Mouse (Mus musculus) spleen, adult 18-20 months (tissue): ENCODE results near the gene Uqcc1.
"Not testable (repeated sequence)": the region's sequence is repeated elsewhere in the genome, so short reads cannot be mapped to it uniquely, and the experiment has no call there.

Source experiments
- DNase-seq, 2 experiments: peaks; one replicate each; pipeline ENCODE4 v3.0.0; 2022; ENCODE audit warnings: mixed read lengths in 2 of 2

The Uqcc1 gene

DNA sequence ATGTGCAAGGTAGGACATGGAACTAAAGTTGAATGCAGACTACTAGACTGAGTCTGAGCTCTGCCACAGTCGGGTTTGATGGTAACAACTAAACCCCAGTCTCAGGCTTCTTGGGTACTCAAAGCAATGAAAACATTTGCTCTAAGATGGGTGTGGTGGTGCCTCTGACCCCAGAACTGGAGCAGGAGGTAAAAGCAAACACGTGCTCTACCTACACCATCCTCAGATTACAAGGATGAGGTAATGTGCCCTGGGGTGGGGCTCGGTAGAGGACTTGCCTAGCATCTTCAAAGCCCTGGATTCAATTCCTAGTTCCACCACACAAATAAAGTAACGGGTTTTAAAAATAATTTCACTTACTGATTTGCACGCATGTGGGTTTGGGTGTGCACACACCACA is 77.6 kb downstream of the Uqcc1 start:
- no peak for DNase-seq

DNA sequence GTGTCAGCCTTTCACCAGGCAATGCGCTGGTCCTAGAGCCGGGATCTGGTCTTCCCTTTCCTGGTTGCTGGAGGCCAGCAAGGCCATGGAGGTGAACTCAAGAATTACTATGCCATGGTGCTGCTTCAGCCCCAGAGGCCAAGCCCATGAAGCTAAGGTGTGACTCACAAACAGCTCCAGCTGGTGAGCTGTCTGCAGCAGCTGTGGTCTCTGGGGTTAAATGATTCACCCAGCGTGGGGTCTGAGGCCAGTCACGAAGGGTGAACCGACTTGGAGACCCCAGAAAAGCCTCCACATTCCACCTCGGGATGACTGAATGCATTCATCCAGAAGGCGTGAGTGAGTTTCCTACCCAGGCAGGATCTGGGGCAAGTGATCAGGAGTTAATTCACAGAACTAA is 80.0 kb downstream of the Uqcc1 start:
- DNase-seq, result no peak

DNA sequence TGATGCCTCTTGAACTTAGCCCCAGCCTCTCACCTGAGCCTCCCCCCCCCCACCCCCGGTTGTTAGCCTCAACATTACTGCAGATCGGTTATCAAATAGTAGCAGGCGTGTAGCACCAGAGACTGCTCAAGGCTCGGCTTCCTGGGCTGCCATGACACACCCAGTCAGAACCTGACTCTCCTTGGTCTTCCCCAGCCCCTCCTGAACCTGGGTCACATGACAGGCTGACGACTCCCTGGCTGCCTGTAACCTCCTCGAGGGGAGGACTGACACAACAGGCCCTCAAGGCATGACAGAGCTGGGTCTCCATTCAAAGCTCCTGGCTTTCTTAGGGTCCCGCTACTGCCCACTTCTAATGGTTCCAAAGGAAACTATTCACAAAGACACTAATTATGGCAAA is 80.6 kb downstream of the Uqcc1 start:
- DNase-seq, result no peak

DNA sequence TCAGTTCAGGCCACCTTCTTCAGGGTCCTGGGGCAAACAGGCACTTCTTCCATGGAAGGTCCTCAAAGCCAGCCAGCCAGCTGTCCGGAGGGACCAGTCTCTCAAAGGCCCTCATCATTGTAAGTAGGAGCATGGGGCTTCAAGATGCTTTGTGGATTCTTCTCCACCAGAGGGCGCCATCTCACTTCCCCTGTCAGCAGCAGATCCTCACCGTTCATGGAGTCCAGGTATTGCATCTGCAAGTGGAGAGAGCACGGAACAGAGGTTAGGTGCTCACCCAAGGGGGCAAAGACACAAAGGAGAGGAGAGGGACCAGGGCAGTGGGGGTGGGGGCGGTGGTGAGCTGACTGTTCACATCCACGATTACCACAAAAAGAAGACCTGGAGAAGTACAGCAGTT is 81.8 kb downstream of the Uqcc1 start:
- DNase-seq, result peak; percentile 32 to 71

DNA sequence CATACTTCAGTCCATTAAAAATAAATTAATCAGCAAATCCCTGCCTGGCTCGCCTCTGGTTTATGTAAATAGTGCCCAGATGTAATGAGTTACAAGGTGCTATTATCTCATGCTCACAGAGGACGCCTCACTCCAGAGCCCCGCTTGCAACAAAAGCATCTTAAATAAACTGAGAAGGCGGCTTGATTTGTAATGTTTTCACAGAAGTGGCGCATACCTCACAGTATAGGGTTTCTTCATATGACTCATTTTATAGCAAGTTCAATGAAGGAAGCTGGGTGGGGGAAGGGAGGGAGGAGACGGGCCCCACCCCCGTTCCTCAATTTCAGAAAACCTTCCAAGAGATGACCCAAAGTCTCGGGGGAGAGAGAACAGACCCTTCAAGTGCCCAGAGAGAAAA is 83.2 kb downstream of the Uqcc1 start:
- no peak for DNase-seq

DNA sequence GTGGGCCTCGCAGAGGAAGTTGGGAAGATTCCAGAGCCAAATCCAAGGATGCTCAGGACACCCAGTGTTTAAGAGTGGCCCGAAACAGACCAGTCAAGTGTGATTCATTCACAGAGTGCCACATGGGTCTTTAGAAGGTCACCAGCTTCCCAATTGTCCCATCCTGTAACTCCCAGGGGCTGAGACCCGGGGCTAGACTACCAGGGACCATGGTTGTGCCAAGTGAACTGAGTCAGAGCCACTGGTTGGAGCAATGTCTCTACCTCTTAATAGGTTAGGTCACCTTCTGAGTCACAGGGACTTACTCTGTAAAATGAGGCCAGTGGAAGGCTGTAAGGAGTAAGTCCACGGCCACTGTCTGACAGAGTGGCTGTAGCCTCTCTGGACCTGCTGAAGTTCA is 91.1 kb downstream of the Uqcc1 start:
- no peak for DNase-seq

DNA sequence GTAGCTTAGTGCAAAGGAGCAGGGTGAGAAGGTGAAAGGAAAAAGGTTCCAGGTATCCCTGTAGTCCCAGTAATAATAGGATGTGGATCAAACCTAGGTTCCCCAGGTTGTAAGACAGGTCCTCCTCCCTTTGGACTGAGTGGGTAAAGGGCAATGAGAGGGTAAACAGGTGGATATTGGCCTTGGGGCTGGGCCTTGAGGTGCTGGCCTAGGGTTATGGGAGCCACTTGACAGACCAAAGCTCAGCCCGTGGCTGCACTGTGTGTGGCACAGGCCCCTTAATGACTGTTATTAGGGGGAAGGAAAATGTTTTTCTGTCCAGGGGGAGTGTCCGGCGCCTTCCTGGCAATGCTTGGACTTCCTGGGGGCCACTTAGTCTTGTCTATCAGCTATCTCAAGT is 92.1 kb downstream of the Uqcc1 start:
- DNase-seq, result no peak

DNA sequence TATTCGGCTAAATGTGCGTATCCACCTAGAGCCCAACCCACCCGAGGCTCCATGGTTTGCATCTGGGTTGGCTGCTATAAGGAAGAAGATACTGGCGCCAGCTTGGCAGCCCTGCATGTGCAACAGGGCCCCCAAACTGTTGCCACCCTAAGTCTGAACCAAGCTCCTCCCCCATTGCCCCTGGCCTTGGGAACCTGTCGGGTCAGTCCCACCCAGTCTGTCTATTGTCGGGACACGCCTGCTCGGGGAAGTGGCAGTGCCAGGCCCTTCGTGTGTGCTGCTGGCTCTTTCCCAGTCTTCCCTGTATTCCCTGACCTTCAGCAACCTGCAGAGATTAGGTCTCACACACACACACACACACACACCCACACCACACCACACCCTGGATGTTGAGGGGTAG is 95.4 kb downstream of the Uqcc1 start, which contains the start of gene Fam83c:
Gene Fam83c, minus strand, starts transcription at position 123 of the 400 bp plus-strand sequence.
- no peak for DNase-seq

DNA sequence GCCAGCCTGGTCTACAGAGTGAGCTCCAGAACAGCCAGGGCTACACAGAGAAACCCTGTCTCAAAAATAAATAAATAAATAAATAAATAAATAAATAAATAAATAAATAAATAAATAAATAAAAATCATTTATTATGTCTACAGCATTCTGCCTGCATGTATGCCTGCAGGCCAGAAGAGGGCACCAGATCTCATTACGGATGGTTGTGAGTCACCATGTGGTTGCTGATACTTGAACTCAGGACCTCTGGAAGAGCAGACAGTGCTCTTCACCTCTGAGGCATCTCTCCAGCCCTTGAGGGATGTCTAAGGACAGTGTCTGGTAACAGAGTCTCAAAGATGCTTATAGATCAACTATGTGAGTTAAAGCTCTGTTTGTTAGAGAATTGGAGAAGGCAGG is 98.0 kb downstream of the Uqcc1 start:
- not testable (repeated sequence) for DNase-seq

DNA sequence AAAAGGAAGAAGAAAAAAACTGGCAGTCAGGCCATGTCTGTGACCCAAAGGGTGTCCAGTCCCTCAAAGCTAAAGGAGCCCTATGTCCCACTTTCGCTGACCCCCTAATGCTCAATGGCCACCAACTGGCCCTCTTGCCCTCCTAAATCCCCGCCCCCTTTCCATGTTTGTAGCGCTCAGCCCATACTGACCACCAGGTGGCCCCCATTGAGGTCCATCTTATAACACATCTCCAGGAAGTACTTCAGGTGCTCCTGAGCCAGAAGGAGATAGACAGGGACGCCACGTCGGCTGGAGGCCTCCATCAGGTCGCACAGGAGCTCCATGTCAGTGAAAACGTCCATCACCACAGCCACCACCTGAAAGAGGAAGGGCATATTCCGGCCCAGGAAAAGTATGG is 98.8 kb downstream of the Uqcc1 start:
- DNase-seq, result no peak

DNA sequence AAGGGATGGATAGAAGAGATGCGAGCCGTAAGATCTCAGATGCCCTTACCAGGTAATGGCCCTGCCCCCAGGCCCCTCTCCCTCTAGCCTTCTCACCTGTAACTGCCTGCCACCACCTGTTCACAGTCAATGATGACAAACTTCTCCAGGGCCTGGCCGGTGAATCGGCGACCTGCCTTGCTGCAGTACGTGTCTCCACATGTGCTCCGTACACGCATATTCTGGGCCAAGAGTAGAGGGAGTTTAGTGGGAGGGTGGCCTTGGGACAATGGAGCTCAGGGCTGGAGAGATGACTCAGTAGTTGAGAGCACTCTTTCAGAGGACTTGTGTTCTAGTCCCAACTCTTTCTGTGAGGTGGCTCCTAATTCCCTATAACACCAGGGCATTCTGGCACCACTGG is 99.3 kb downstream of the Uqcc1 start:
- no peak for DNase-seq

DNA sequence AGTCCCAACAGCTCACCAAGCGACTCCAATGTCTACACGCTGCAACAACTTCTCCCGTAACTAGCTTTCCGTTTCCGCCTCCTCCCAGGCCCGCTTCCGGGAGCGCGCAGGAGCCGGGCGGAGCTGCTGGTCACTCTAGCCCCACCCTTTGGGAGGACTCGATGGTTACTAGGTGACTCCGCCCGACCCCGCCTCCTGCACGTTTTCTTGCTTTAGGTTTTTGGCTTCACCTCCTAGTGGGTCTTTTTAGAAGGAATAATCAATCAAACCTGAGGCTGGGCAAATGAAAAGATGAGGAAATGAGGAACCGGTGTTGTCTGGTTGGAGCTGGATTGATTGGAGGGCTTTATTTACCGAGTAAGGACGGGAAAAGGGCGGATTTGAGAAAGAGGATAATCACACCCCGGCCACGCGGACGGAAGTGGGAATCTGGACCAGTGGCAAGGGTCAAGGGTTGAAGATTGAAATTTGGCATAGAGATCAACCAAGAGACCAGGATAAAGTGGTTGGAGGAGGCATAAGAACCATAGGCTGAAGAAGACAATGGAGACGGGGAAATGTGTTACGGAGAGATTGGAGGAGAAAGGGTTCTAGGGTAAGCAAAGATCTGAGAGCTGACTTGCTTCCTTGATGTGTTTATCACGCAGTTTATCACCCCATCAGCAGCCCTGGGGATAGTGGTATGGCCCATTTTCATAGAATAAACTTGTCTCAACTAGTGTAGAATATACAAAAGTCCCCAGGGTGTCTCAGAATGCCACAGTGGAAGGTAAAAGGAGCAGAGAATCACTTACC is 103.3 kb downstream of the Uqcc1 start, which contains the start of gene Eif6:
Gene Eif6, minus strand, starts transcription at position 296 of the 795 bp plus-strand sequence.
- peak; percentile 73 to 79 for DNase-seq

DNA sequence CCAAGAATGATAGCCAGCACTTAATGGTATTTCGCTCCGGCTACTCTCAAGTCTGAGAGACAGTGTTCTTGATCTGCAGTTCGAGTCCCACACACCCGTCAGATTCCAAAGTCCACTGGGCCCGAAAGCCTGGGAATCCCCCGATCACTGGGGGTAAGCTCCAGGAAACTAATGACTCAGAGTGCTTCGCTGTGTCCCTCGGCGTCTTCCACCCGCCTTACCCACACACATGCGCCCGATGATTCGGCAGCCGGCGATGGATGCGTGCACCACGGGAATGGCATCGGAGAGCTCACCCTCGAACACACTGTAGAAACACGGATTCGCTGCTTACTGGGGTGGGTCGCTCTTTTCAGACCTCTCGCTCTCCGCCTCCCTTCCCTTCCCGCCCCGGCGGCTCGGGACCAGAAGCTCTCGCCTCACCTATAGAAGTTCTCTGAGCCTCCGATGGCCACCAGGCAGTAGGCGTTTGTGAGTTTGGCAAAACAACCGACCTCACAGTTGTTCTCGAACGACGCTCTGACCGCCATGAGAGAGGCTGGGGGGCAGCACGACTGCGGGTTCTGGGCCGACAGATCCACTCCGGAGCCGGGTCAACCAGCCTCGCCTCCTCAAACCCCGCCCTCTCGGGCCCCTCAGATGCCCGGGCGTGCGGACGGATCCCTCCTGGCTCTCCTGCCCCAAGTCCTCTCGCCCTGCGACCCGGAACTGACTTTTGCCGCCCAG is 104.0 kb downstream of the Uqcc1 start:
- DNase-seq, result no peak

DNA sequence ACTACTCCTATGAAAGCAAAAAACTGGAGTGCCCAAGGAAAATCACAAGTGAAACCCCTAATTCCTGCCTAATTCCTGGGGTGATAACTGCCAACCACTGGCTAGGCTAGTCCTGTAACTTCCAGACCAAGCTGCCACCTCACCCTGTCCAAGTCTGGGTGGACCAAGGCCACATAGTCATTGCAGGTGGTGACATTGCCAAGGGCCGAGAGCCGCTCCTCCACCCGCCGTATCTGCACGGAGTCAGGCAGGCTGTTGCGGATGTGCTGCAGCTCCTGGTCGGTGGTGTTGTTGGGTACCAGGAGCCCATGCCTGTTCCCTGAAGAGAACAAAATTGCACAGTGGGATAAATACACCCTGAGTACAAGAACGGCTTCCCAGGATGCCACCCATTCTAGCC is 106.4 kb downstream of the Uqcc1 start:
- no peak for DNase-seq

DNA sequence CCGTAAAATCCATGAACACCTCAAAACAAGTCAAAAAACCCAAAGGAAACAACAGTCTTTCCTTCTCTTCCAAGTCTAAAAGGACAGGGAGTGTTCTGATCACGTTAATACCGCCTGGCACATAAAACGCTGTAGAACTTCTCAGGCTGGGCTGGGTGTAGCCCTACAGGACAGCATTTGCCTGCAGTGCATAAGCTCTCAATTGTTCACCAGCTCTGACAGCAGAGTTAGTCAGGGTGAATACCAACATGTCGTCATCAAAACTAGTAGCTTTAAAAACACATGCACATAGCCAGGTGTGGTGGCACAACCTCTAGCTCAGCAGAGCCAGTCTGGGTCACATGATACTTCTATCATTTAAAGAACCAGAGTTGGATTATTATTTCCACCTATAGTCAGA is 109.3 kb downstream of the Uqcc1 start:
- no peak for DNase-seq

DNA sequence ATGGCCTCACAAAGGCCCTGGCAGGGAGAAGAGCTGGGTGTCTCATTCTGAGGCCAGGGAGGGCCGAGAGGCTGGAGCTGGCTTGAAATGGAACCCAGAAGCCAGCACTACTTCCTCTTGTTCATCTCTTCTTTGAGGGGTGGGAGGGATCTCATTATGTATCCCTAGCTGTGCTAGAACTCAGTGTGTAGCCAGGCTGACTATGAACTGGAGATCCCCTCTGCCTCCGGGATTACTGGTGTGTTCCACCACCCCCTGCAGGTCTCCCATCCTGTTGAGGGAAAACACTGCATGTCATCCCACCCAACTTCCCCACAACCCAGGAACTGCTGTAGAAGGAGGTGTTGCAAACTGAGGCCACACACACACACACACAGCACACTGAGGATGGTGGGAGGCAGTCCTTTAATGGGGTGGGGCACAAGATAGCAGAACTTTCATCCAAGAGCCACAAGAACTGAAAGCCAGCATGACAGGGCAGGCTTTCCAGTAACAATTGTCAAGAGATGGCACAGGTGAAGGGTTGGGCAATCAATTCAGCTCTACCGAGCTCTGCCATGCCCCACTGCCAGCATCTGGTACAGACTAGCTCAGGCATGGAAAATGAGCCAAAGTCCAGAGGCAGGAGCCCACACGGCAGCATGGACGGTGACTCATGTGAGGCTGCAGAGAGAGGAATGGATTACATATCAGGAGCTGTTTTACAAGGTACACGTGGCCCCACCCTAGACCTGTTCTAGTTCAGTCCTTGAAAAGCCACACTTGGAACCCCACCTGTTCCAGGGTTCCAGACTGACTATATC is 110.5 kb downstream of the Uqcc1 start:
- no peak for DNase-seq

DNA sequence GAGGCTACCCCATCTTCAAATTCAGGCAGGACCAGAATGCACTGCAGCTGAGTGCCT is 110.9 kb downstream of the Uqcc1 start, which contains the start of gene BC029722:
Gene BC029722, minus strand, starts transcription at position 35 of the 57 bp plus-strand sequence.
- no peak for DNase-seq

DNA sequence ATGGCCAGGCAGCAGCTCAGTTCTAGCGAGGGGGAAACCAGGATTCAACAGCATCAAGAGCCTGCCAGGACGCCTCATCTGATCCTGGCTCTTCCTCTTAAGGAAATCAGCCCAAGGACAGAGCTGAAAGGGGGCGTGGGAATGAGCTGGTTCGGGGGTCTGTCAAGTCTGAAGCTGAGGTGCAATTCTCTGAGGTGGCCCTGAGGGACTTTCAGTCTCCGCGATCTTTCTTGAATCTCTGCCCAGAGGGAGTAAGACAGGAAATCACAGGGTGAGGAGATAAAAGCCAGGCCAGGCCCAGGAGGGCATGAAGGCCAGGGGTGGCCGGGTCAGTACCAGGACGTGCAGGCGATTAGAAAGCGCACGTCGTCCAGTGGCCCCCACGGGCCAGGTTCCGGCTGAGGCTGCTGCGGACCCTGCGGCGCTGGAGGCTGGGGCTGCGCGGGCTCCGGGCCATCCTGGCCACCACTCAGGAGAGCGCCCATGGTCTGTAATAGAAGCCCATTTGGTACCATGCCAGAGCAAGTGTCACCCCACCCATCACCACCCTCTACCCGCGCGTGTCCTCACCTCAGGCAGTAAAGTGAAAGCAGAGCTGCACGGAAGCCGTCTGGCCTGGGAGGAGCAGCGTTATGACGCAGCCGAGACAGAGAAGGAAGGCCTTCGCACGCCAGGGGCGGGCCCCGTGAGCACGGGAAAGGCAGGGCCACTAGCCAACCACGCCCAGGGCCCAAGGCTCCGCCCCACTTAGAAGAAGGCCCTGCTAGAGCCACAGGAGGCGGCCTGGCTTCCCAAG is 111.3 kb downstream of the Uqcc1 start:
- peak; percentile 91 to 97 for DNase-seq

DNA sequence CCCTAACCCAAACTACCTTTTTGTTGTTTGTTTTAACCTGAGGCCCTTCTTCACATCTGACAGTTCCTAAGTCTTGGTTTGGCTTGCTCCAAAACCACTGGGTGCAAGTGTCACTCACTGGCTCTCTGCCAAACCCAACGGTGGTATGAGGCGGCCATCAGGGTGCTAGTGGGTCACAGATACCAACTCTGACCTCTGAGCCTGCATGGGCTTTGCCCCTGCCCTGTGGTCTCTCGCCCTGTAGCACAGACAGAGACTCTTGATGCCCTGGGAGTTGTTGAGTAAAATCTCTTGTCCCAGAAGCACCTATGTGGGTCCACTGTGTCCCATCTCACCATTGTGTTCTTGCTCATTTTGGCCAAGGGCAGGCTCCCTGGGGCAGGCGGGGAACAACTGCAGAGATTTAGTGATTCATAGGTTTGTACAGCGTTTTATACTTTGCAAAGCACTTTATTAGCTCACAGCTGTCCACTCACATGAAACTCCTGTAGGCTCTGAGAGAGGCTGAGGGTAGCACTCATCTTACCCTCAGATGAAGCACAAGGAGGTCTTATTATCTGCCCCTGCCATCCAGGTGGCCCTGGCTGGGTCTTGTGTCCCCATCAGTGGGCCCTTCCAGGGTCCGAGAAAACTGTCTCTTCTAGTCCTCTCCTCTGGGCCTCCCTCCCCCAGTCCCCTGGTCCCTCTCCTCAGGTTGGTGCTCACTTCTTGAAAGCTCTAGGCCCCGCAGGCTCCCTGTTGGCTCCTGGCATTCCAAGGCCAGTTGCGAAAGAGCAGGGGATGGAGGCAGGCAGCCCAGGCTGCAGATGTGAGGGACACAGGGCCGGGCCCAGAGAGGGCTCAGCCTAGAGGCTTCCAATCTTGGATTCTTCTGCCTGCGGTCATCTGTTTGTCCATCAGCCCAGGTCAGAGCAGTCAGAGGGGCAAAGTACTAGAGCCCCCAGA is 112.5 kb downstream of the Uqcc1 start:
- DNase-seq, result no peak

DNA sequence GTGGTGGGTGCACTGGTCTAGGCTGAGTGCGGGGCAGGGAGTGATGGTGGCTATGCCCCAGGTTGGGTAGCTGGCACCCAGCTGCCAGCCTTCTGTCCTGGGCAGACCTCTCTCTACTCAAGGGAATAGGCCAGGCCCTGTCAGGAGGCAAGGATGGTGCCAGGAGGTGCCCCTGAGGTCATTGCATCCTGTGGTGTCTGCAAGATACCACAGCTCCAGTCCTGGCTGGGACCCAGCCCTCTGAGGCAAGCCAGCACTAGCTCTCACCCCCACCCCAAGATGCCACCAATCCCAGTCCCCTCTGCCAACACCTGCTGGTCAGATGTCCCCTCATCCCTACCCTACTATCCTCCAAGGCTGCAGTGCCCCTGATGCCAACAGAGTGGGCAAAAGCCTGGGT is 113.9 kb downstream of the Uqcc1 start:
- DNase-seq, result no peak

DNA sequence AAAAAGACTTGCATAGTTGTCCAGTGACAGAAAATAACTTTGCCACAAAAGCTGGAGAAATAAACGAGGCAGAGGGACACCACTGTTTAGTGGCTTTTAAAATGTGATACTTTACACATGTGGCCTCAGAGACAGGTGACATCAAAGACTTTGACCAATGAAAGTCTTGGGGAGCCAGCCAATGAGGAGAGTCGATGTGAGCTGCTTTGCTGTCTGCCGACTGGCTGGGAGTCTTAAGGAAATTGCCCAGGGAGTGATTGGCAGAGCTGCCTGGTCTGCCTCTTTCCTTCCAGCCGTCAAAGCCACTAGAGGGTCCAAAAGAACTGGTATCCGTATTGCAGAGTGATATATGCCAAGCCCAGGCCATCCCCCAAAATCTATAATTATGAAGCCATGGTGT is 115.3 kb downstream of the Uqcc1 start:
- no peak for DNase-seq

DNA sequence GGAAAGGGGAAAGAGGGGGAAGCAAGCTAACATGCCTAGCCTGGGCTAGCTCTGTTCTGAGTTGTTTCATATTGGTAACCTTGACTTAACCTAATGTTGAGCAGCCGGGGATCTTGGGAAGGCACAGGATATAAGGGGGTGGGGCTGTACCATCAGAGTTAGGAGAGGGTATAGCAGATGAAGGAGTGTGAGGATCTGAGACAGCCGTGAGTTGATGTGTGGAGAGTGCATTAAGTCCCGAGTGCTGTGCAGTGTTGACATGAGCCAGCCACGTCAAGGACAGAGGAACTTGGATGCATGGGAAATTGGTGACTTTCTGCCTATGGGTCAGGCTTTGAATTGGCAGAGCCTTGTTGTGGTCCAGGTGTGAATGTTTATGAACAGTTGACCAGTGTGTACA is 117.5 kb downstream of the Uqcc1 start:
- DNase-seq, result no peak
